Mouse (Mus musculus) spleen, adult 2 months (tissue): ENCODE data around the gene Lrmda. TPM values are rescaled to one million over a fixed set of nuclear protein-coding genes. Genes with fewer than 3 reads are reported as not detected.

Experiments
- DNase-seq, 2 experiments: peaks; one replicate each; pipeline versions ENCODE4 v3.0.0 to v3.0.0-alpha.2; 2012 to 2021; ENCODE audit warnings: low spot score in 2 of 2, low read depth in 1 of 2
- H3K27ac ChIP-seq: fragments of 200-500 bp; 2 replicates; pipeline ENCODE4 v1.5.1; 2012; ENCODE audit warnings: low read length, inconsistent platforms; ENCODE audit not compliant: insufficient read depth
- H3K27me3 ChIP-seq: fragments of 200-500 bp; 2 replicates; pipeline ENCODE4 v1.6.1; 2012; ENCODE audit warnings: mild to moderate bottlenecking, moderate library complexity, low read length, inconsistent platforms; ENCODE audit not compliant: control insufficient read depth, insufficient read depth
- H3K36me3 ChIP-seq: fragments of 200-500 bp; 2 replicates; pipeline ENCODE4 v1.6.1; 2012; ENCODE audit warnings: mild to moderate bottlenecking, low read length, inconsistent platforms; ENCODE audit not compliant: control insufficient read depth, insufficient read depth
- H3K4me1 ChIP-seq: fragments of 200-500 bp; 2 replicates; pipeline ENCODE4 v1.6.1; 2011; ENCODE audit warnings: inconsistent platforms; ENCODE audit not compliant: control insufficient read depth, insufficient read depth, insufficient read length
- H3K4me3 ChIP-seq: fragments of 200-500 bp; 2 replicates; pipeline ENCODE4 v1.5.1; 2011; ENCODE audit warnings: mild to moderate bottlenecking, inconsistent platforms; ENCODE audit not compliant: insufficient read depth, insufficient read length; ENCODE audit errors: extremely low read depth
- CTCF ChIP-seq: fragments of 200-500 bp; IDR thresholded peaks from 2 replicates; pipeline ENCODE4 v1.5.1; 2011; ENCODE audit warnings: mild to moderate bottlenecking, inconsistent platforms; ENCODE audit not compliant: insufficient read depth, insufficient read length, insufficient replicate concordance; ENCODE audit errors: extremely low read depth
- POLR2A ChIP-seq: fragments of 200-500 bp; IDR thresholded peaks from 2 replicates; pipeline ENCODE4 v1.6.1; 2011; ENCODE audit warnings: low read depth, low read length, inconsistent platforms
- WGBS: fragments of 180-500 bp; shearing (Covaris S2); methylation state at CpG from one replicate; pipeline ENCODE4 v1.1.7; 2018; 5-methylcytosine and 5-hydroxymethylcytosine counted together
- polyA plus RNA-seq: library from polyadenylated mRNA; depleted of rRNA; stranded (reverse); fragments of >200 nt; gene quantifications from 2 replicates; pipeline ENCODE4 v1.2.3, GENCODE M21; 2012

Gene Lrmda
- polyA plus RNA-seq, 1 experiment = 0.37 TPM

GRCm38 (mm10) chr14:22435860-22436377, 416.4 kb downstream of the Lrmda start:
- H3K4me3 ChIP-seq = no peak overlapping the region
- H3K27ac ChIP-seq = no peak overlapping the region
- DNase-seq = no peak
- H3K4me1 ChIP-seq = no peaks in the 10 kb centered on the region
- no peaks in the 10 kb centered on the region for H3K27me3 ChIP-seq
- no peaks in the 10 kb centered on the region for H3K36me3 ChIP-seq
- WGBS = 69% methylated on average over 4 of the region's 4 CpGs
- no peak for TF ChIP-seq CTCF
- no peak for TF ChIP-seq POLR2A

GRCm38 (mm10) chr14:22440341-22440999, 421.0 kb downstream of the Lrmda start:
- no peak overlapping the region for H3K4me3 ChIP-seq
- no peaks in the 10 kb centered on the region for H3K27me3 ChIP-seq
- H3K27ac ChIP-seq = no peak overlapping the region
- no peak for DNase-seq
- no peaks in the 10 kb centered on the region for H3K4me1 ChIP-seq
- no peak for TF ChIP-seq POLR2A
- TF ChIP-seq CTCF = no peak
- 73% methylated on average over 18 of the region's 18 CpGs for WGBS
- no peaks in the 10 kb centered on the region for H3K36me3 ChIP-seq

GRCm38 (mm10) chr14:22441859-22442447, 422.4 kb downstream of the Lrmda start:
- TF ChIP-seq POLR2A = no peak
- no peak for TF ChIP-seq CTCF
- H3K27me3 ChIP-seq = no peaks in the 10 kb centered on the region
- no peak for DNase-seq
- no peak overlapping the region for H3K4me3 ChIP-seq
- WGBS = 92% methylated on average over 5 of the region's 5 CpGs
- no peak overlapping the region for H3K27ac ChIP-seq
- no peaks in the 10 kb centered on the region for H3K4me1 ChIP-seq
- H3K36me3 ChIP-seq = no peaks in the 10 kb centered on the region

- TF ChIP-seq CTCF (no peak), POLR2A (no peak)
- Histone ChIP-seq H3K27me3 (no peaks in the 10 kb centered on the region), H3K4me1 (no peaks in the 10 kb centered on the region), H3K36me3 (no peaks in the 10 kb centered on the region), H3K27ac (no peak overlapping the region), H3K4me3 (no peak overlapping the region)
- WGBS = 93% methylated on average over 5 of the region's 5 CpGs
- DNase-seq = no peak
These were observed 423.2 kb downstream of the Lrmda start for GRCm38 (mm10) chr14:22442719-22443118.

GRCm38 (mm10) chr14:22444541-22444940, 425.0 kb downstream of the Lrmda start:
- H3K4me1 ChIP-seq = no peaks in the 10 kb centered on the region
- no peak for TF ChIP-seq CTCF
- TF ChIP-seq POLR2A = no peak
- no peak overlapping the region for H3K4me3 ChIP-seq
- WGBS = 84% methylated on average over 2 of the region's 2 CpGs
- H3K27ac ChIP-seq = no peak overlapping the region
- H3K36me3 ChIP-seq = no peaks in the 10 kb centered on the region
- DNase-seq = no peak
- H3K27me3 ChIP-seq = no peaks in the 10 kb centered on the region

GRCm38 (mm10) chr14:22445161-22445821, 425.8 kb downstream of the Lrmda start:
- no peak overlapping the region for H3K4me3 ChIP-seq
- H3K27ac ChIP-seq = no peak overlapping the region
- DNase-seq = no peak
- whole genome bisulfite sequencing = 82% methylated on average over 5 of the region's 5 CpGs
- TF ChIP-seq POLR2A (no peak), CTCF (no peak)
- no peaks in the 10 kb centered on the region for H3K27me3 ChIP-seq
- no peaks in the 10 kb centered on the region for H3K36me3 ChIP-seq
- no peaks in the 10 kb centered on the region for H3K4me1 ChIP-seq
